Mouse (Mus musculus) stomach, embryonic 16.5 days (tissue): ENCODE results near the gene Kdm3a. TPM values are rescaled to one million over a fixed set of nuclear protein-coding genes. Genes with fewer than 3 reads are reported as not detected.

Experiments used
- ATAC-seq: fragments of 200-750 bp; cut with Nextera tagmentation; 2 replicates; pipeline ENCODE4 v1.8.0; 2017; ENCODE audit warnings: moderate number of reproducible peaks, moderate TSS enrichment; ENCODE audit not compliant: insufficient read depth, low FRiP score
- H3K27ac ChIP-seq: fragments of 300-500 bp; sonication (generic); 2 replicates; pipeline ENCODE4 v1.5.1; 2014; ENCODE audit warnings: low read length
- H3K27me3 ChIP-seq: fragments of 300-500 bp; sonication (generic); 2 replicates; pipeline ENCODE4 v1.6.1; 2014; ENCODE audit warnings: low read length, control low read depth, mixed read lengths; ENCODE audit not compliant: control insufficient read depth, insufficient read depth
- H3K36me3 ChIP-seq: fragments of 300-500 bp; sonication (generic); 2 replicates; pipeline ENCODE4 v1.6.1; 2014; ENCODE audit warnings: low read length; ENCODE audit not compliant: control insufficient read depth, insufficient read depth
- H3K4me1 ChIP-seq: fragments of 300-500 bp; sonication (generic); 2 replicates; pipeline ENCODE4 v1.6.1; 2014; ENCODE audit warnings: low read length, control low read depth, mixed read lengths; ENCODE audit not compliant: control insufficient read depth, insufficient read depth
- H3K4me2 ChIP-seq: fragments of 300-500 bp; sonication (generic); 2 replicates; pipeline ENCODE4 v1.6.1; 2014; ENCODE audit warnings: low read depth, low read length, mixed read lengths
- H3K4me3 ChIP-seq: fragments of 300-500 bp; sonication (generic); replicated peaks from 2 replicates; pipeline ENCODE4 v1.5.1; 2014; ENCODE audit warnings: mild to moderate bottlenecking, low read length
- H3K9ac ChIP-seq: fragments of 300-500 bp; sonication (generic); 2 replicates; pipeline ENCODE4 v1.6.1; 2014; ENCODE audit warnings: low read length
- H3K9me3 ChIP-seq: fragments of 300-500 bp; sonication (generic); replicated peaks from 2 replicates; pipeline ENCODE4 v1.6.1; 2016; ENCODE audit warnings: low read length, control low read depth; ENCODE audit not compliant: control insufficient read depth
- WGBS: fragments of 180-500 bp; shearing (Covaris S2); extraction: QIAGEN DNeasy Blood & Tissue Kit; methylation state at CpG from one replicate; pipeline ENCODE4 v1.1.7; 2014; 5-methylcytosine and 5-hydroxymethylcytosine counted together
- polyA plus RNA-seq: library from polyadenylated mRNA; unstranded; fragments of >200 nt; fragmentation: Nextera tagmentation; extraction: Ambion mirVana; gene quantifications from 2 replicates; pipeline ENCODE4 v1.2.1, GENCODE M21; 2015

Kdm3a gene
- polyA plus RNA-seq, 1 experiment from 2014 or later, result 45.8 TPM

DNA sequence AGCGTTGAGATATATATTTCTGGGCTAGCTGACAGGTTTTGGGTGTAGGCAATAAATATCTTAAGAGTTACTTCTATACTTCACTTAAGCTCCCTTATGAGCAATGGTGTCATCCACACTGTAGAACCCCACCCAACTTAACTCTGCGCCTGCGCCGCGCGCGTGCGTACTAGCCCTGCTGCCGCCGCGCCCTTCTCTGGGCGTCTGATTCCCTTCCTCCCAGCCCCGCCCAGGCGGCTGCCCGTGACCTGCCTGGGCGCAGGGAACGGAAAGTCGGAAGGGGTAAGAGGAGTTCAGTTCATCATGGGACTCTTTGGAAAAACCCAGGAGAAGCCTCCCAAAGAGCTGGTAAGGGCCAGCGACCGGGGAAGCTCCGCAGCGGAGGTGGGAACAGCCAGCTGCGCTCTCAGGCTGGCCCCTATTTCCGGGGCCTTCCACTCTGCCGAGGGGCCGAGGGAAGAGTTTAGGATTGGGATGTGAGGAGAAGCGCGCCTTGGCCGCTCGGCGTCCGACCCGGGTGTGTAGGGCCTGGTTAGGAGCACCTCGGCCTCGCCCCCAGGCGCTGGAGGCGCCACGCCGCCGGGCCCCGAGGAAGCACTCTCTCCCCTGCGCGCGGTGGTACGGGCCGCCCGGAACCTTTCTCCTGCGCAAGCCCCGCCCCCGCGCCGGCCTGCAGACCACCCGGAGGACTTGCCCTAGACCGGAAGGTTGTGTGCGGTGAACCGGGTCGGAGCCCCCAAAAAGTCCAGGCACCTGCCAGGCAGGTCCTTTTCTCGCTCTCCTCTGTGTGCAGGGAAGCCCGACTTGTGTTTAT lies 88.9 kb downstream of the Kdm3a start, which contains the start of gene Chmp3:
TSS of gene Chmp3 (plus strand) at position 112 of the 814 bp plus-strand sequence.
- Histone ChIP-seq H3K4me2 (peak within 1 kb of the TSS; percentile 67), H3K27ac (peak within 1 kb of the TSS; percentile 98), H3K9me3 (no peaks in the 10 kb centered on the region), H3K36me3 (0 out of 2 replicates have a peak, but pooled peaks cover 3% of the 10 kb centered on the region), H3K9ac (peak within 1 kb of the TSS; percentile 96), H3K4me3 (peak within 1 kb of the TSS; percentile 66), H3K27me3 (no peaks in the 10 kb centered on the region), H3K4me1 (0 out of 2 replicates have a peak, but pooled peaks cover 2% of the 10 kb centered on the region)
- under 1% methylated on average over 58 of the region's 59 CpGs for WGBS
- peak; percentile 99 for ATAC-seq

Other genes with a start within 250 kb of the Kdm3a start
- gene Rmnd5a, start 192.4 kb downstream of the Kdm3a start, polyA plus RNA-seq, result 9.5 and 10.1 TPM in 2 replicates
- gene Rnf103, start 139.1 kb downstream of the Kdm3a start, polyA plus RNA-seq, result 8.1 and 9.2 TPM in 2 replicates
- gene Chmp3, start 89.2 kb downstream of the Kdm3a start, polyA plus RNA-seq, result 75.1 and 81.0 TPM in 2 replicates
- gene Reep1, start 74.6 kb upstream of the Kdm3a start, polyA plus RNA-seq, result 17.3 TPM in 2 replicates
- gene Mrpl35, start 194.0 kb upstream of the Kdm3a start, polyA plus RNA-seq, result 58.5 and 64.8 TPM in 2 replicates
- 179 and 185 TPM in 2 replicates for gene Immt, start 198.3 kb upstream of the Kdm3a start, polyA plus RNA-seq